Mouse (Mus musculus): ENCODE results near the gene Fnbp4. TPM values are rescaled to one million over a fixed set of nuclear protein-coding genes. Genes with fewer than 3 reads are reported as not detected.
"Not testable (repeated sequence)": the region's sequence is repeated elsewhere in the genome, so short reads cannot be mapped to it uniquely, and the experiment has no call there.

The Fnbp4 gene
- polyA plus RNA-seq, 1 experiment from 2014 or later, result 73.7 TPM

DNA sequence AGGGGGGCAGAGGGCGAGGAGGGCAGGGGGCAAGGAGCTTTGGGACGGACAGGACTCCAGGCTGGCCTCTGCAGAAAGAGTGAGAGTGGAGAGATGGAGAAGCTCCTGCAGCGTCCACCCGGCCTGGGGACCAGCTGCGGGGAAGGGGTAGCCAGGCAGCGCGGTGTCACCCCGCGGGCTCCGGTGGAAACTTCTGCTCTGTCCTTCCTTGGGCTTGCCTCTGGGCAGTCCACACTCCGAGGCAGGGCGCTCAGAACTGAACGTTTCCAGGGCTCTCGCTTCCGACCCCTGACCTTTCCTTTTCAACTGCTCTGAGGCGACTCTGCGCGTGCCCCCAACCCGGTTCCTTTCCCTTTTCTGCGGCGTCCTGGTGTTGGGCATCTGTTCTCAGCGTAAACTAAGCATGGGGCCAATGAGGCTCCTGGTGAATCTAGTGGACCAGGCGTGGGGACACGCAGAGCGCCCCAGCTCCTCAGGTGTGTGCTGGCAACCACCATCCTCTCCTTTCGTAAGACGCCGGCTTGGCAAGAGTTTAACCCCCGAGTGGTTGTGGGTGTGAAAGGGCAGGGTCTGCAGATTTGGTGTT is 37.8 kb downstream of the Fnbp4 start:
- no peaks in the 10 kb centered on the region for H3K9me3 ChIP-seq (replicated peaks)
- H3K4me1 ChIP-seq (replicated peaks), result peaks cover 8% of the 10 kb centered on the region
- ATAC-seq (ENCODE audit: insufficient number of reproducible peaks, low FRiP score), result peak; percentile 77
- peaks cover 22% of the 10 kb centered on the region for H3K36me3 ChIP-seq
- H3K4me3 ChIP-seq, result peak overlapping the region; percentile 57
- H3K27ac ChIP-seq (ENCODE audit: poor library complexity, severe bottlenecking), result no peak overlapping the region
- H3K4me2 ChIP-seq, result peak overlapping the region; percentile 96
- peak overlapping the region; percentile 68 for H3K9ac ChIP-seq
- H3K27me3 ChIP-seq (replicated peaks), result peaks cover 8% of the 10 kb centered on the region; the same call in 1 of the 2 replicates
- WGBS, result 2% methylated on average over 27 of the region's 29 CpGs

DNA sequence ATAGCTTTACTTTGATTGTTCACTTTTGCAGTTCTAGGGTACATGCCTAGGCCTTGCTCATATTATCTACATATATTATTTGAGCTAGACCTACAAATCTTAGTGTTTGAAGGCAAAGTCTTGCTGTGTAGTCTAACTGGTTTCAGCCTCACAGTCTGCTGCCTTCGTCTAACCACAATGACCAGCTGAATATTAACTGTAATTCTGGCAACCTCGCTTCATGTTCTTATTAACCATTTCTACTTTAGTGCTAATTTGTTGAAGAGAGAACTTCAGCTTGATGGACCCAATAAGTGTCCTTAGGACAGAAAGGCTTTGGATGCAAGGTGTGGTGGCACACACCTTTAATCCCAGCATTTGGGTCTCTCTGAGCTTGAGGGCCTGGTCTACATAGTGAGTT is 43.0 kb downstream of the Fnbp4 start:
- Histone ChIP-seq H3K27ac (ENCODE audit: poor library complexity, severe bottlenecking) (no peak overlapping the region), H3K9me3 (replicated peaks) (no peaks in the 10 kb centered on the region), H3K9ac (no peak overlapping the region), H3K36me3 (no peaks in the 10 kb centered on the region), H3K4me2 (no peak overlapping the region), H3K4me1 (replicated peaks) (peaks cover 7% of the 10 kb centered on the region), H3K27me3 (replicated peaks) (peaks cover 8% of the 10 kb centered on the region; the same call in 1 of the 2 replicates), H3K4me3 (no peak overlapping the region)
- WGBS, result 81% methylated on average over 2 of the region's 2 CpGs
- no peak for ATAC-seq (ENCODE audit: insufficient number of reproducible peaks, low FRiP score)

- no peak for ATAC-seq (ENCODE audit: insufficient number of reproducible peaks, low FRiP score)
- 78% methylated on average over 6 of the region's 6 CpGs for WGBS
Measured at GRCm38 (mm10) chr2:90808241-90809126, 63.3 kb downstream of the Fnbp4 start.

DNA sequence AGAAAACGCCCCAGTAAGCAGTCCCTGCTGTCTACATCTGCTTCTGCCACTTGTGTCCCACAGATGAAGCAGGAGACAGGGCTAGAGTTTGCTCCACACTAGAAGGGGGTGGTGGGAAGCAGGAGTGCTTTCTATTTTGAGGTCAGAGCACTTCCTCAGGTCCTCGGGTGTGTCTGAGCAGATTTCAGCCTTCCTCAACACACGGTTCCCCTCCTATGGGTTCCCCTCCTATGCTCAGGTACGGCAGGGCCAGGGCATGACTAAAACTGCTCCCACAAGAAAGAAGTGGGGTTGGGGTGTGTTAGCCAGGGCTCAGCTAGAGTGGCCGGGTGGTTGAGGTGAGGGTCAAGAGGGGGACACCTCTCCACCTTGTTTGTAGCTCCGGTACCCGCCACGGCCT is 65.6 kb downstream of the Fnbp4 start:
- no peak for ATAC-seq (ENCODE audit: insufficient number of reproducible peaks, low FRiP score)

More at GRCm38 (mm10) chr2:90808241-90809126, 63.3 kb downstream of the Fnbp4 start:
- Histone ChIP-seq H3K4me1 (replicated peaks) (no peaks in the 10 kb centered on the region), H3K4me2 (no peak overlapping the region), H3K9me3 (replicated peaks) (no peaks in the 10 kb centered on the region), H3K36me3 (no peaks in the 10 kb centered on the region), H3K27ac (ENCODE audit: poor library complexity, severe bottlenecking) (no peak overlapping the region), H3K27me3 (replicated peaks) (no peaks in the 10 kb centered on the region), H3K4me3 (no peak overlapping the region), H3K9ac (no peak overlapping the region)

GRCm38 (mm10) chr2:90815266-90815665 is 70.1 kb downstream of the Fnbp4 start:
- Histone ChIP-seq H3K9me3 (replicated peaks) (no peaks in the 10 kb centered on the region), H3K9ac (no peak overlapping the region), H3K4me1 (replicated peaks) (no peaks in the 10 kb centered on the region), H3K27me3 (replicated peaks) (no peaks in the 10 kb centered on the region), H3K27ac (ENCODE audit: poor library complexity, severe bottlenecking) (no peak overlapping the region), H3K4me2 (no peak overlapping the region), H3K36me3 (no peaks in the 10 kb centered on the region), H3K4me3 (no peak overlapping the region)
- no peak for ATAC-seq (ENCODE audit: insufficient number of reproducible peaks, low FRiP score)
- WGBS, result 76% methylated on average over 2 of the region's 2 CpGs

More for the DNA sequence above, 65.6 kb downstream of the Fnbp4 start:
- H3K9ac ChIP-seq, result no peak overlapping the region
- 69% methylated on average over 8 of the region's 8 CpGs for WGBS
- no peaks in the 10 kb centered on the region for H3K36me3 ChIP-seq
- H3K9me3 ChIP-seq (replicated peaks), result no peaks in the 10 kb centered on the region
- H3K4me1 ChIP-seq (replicated peaks), result no peaks in the 10 kb centered on the region
- H3K27ac ChIP-seq (ENCODE audit: poor library complexity, severe bottlenecking), result no peak overlapping the region
- no peaks in the 10 kb centered on the region for H3K27me3 ChIP-seq (replicated peaks)
- no peak overlapping the region for H3K4me3 ChIP-seq
- no peak overlapping the region for H3K4me2 ChIP-seq

DNA sequence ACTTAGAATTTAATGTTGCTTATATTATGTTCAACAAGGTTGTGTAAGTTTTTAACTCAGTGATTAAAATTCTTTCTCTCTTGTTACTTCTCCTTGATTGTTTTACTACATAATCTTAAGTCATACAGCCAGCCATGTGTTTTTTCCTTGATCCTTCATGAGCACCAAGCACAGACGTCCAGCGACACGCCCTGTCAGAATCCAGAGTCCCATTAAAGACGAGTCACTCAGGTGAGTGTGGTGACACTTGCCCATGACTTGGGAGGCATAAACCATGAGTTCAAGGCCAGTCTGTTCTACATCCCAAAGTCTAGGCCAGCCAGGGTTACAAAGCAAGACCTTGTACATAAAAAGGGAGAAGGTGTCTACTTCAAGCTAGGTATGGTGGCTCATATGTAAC is 71.0 kb downstream of the Fnbp4 start:
- WGBS, result 77% methylated on average over 4 of the region's 4 CpGs
- no peak overlapping the region for H3K27ac ChIP-seq (ENCODE audit: poor library complexity, severe bottlenecking)
- no peaks in the 10 kb centered on the region for H3K4me1 ChIP-seq (replicated peaks)
- no peaks in the 10 kb centered on the region for H3K27me3 ChIP-seq (replicated peaks)
- H3K36me3 ChIP-seq, result no peaks in the 10 kb centered on the region
- no peak overlapping the region for H3K9ac ChIP-seq
- ATAC-seq (ENCODE audit: insufficient number of reproducible peaks, low FRiP score), result no peak
- no peaks in the 10 kb centered on the region for H3K9me3 ChIP-seq (replicated peaks)
- H3K4me2 ChIP-seq, result no peak overlapping the region
- H3K4me3 ChIP-seq, result no peak overlapping the region

DNA sequence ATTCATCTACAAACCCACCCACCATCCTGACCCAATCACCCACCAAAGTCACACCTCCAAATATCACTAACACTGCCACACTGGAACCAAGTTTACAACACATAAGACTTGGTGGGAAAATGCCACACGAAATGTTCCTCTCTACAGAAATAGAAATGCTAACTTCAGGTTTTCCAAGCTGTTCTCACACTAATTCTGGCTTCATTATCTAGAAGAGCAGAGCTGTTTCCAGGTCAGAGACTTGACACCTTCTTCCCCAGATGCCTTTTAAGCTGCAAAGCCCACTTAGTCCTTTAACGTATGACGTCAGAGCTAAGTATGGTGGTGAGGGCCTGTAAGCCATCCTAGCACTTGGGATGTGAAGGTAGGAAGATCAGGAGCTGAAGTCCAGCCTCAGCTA is 73.5 kb downstream of the Fnbp4 start:
- 62% methylated on average over 3 of the region's 3 CpGs for WGBS
- Histone ChIP-seq H3K27me3 (replicated peaks) (no peaks in the 10 kb centered on the region), H3K4me3 (no peak overlapping the region), H3K27ac (ENCODE audit: poor library complexity, severe bottlenecking) (no peak overlapping the region), H3K4me1 (replicated peaks) (no peaks in the 10 kb centered on the region), H3K36me3 (no peaks in the 10 kb centered on the region), H3K4me2 (no peak overlapping the region), H3K9me3 (replicated peaks) (no peaks in the 10 kb centered on the region), H3K9ac (no peak overlapping the region)
- no peak for ATAC-seq (ENCODE audit: insufficient number of reproducible peaks, low FRiP score)

DNA sequence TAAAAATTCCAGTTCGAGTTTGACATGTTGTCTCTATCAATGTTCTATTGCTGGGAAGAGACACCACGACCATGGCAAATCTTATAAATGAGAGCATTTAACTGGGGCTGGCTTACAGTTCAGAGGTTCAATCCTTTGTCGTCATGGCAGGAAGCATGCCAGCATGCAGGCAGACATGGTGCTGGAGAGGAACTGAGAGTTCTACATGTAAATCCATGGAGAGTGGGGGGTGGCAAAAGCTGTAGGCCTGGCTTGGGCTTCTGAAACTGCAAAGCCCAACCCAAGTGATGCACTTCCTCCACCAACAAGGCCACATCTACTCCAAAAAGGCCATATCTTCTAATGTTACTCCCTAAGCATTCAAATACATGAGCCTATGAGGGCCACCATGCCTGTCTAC is 75.7 kb downstream of the Fnbp4 start:
- Histone ChIP-seq H3K4me3 (no peak overlapping the region), H3K4me1 (replicated peaks) (no peaks in the 10 kb centered on the region), H3K9me3 (replicated peaks) (no peaks in the 10 kb centered on the region), H3K27ac (ENCODE audit: poor library complexity, severe bottlenecking) (no peak overlapping the region), H3K4me2 (no peak overlapping the region), H3K9ac (no peak overlapping the region), H3K36me3 (no peaks in the 10 kb centered on the region), H3K27me3 (replicated peaks) (no peaks in the 10 kb centered on the region)
- no peak for ATAC-seq (ENCODE audit: insufficient number of reproducible peaks, low FRiP score)
- 72% methylated on average over 3 of the region's 3 CpGs for WGBS

DNA sequence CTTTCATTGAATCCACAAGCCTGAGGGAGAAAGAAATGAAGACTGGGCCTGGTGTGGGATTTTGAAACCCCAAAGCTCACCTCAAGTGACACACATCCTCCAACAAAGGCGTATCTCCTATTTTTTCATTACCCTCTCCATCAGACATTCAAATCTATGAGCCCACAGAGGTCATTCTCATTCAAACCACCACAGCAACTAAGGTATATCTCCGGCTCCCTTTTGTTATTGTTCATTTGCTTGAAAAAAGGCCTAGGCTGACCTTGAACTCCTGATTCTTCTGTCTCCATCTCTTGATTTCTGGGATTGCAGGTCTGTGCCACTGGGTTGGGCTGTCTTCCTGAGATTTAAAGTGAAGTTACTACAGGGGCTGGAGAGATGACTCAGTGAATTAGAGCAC is 77.8 kb downstream of the Fnbp4 start:
- ATAC-seq (ENCODE audit: insufficient number of reproducible peaks, low FRiP score), result no peak
- WGBS, result 88% methylated on average over 2 of the region's 2 CpGs
- H3K9me3 ChIP-seq (replicated peaks), result no peaks in the 10 kb centered on the region
- no peak overlapping the region for H3K4me2 ChIP-seq
- no peaks in the 10 kb centered on the region for H3K27me3 ChIP-seq (replicated peaks)
- H3K9ac ChIP-seq, result no peak overlapping the region
- no peaks in the 10 kb centered on the region for H3K4me1 ChIP-seq (replicated peaks)
- H3K36me3 ChIP-seq, result no peaks in the 10 kb centered on the region
- no peak overlapping the region for H3K27ac ChIP-seq (ENCODE audit: poor library complexity, severe bottlenecking)
- no peak overlapping the region for H3K4me3 ChIP-seq

GRCm38 (mm10) chr2:90823781-90824180 is 78.6 kb downstream of the Fnbp4 start:
- Histone ChIP-seq H3K4me3 (no peak overlapping the region), H3K36me3 (no peaks in the 10 kb centered on the region)
- no peak for ATAC-seq (ENCODE audit: insufficient number of reproducible peaks, low FRiP score)

DNA sequence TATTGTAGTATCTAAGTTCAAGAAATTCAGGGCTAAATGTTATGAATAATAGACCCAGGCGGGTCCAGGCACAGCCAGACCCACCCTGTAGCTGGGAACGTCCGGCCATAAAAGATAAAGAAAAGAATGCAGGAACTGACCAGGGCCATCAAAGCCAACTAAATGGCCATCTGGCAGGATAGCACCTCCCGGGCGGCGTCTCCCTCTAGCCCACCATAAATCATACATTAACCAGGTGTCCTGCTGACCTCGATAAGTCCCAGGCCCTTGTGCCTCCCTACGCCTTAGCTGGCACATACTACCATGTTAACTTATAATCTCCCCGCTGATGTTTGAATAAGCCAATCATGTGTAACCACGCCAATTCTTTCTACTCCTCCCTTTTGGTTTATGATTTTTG is 79.4 kb downstream of the Fnbp4 start:
- ATAC-seq (ENCODE audit: insufficient number of reproducible peaks, low FRiP score); H3K4me1 ChIP-seq (replicated peaks); H3K4me2 ChIP-seq; H3K27me3 ChIP-seq (replicated peaks); H3K27ac ChIP-seq (ENCODE audit: poor library complexity, severe bottlenecking); H3K36me3 ChIP-seq; H3K4me3 ChIP-seq; H3K9ac ChIP-seq; H3K9me3 ChIP-seq (replicated peaks): not testable (repeated sequence)
- 60% methylated on average over 10 of the region's 10 CpGs for WGBS

More at GRCm38 (mm10) chr2:90823781-90824180, 78.6 kb downstream of the Fnbp4 start:
- no peaks in the 10 kb centered on the region for H3K4me1 ChIP-seq (replicated peaks)
- 83% methylated on average over 6 of the region's 6 CpGs for WGBS
- no peaks in the 10 kb centered on the region for H3K27me3 ChIP-seq (replicated peaks)
- H3K9me3 ChIP-seq (replicated peaks), result no peaks in the 10 kb centered on the region
- H3K27ac ChIP-seq (ENCODE audit: poor library complexity, severe bottlenecking), result no peak overlapping the region
- no peak overlapping the region for H3K9ac ChIP-seq
- no peak overlapping the region for H3K4me2 ChIP-seq
